Mouse (Mus musculus) v-Abl transformed pro-B cells (cell line): ENCODE results near the gene Psd4.

Source experiments
- in situ Hi-C, 2 experiments: fragments of 400-800 bp; cut with MboI; formaldehyde crosslinking; loops; one replicate each; pipeline ENCODE4 v1.15.1; 2025; ENCODE audit not compliant: unreplicated experiment in 2 of 2

The Psd4 gene

GRCm38 (mm10) chr2:24427866-24428675, 60.7 kb downstream of the Psd4 start:
- in situ Hi-C loops = no loop called here

- in situ Hi-C loops = loop anchor here in 1 of 2 experiments (10.0 kb wide), 1 partner anchor 125 kb away; no protein-coding TSS in a partner anchor
Measured at GRCm38 (mm10) chr2:24429806-24430205, 62.4 kb downstream of the Psd4 start.

GRCm38 (mm10) chr2:24434670-24435069, 67.3 kb downstream of the Psd4 start:
- in situ Hi-C loops = loop anchor here in 1 of 2 experiments (10.0 kb wide), 1 partner anchor 120 kb away; no protein-coding TSS in a partner anchor

GRCm38 (mm10) chr2:24435699-24436098, 68.3 kb downstream of the Psd4 start:
- in situ Hi-C loops = loop anchor here in 1 of 2 experiments (10.0 kb wide), 1 partner anchor 119 kb away; no protein-coding TSS in a partner anchor

- in situ Hi-C loops = no loop called here
Measured at GRCm38 (mm10) chr2:24440056-24440455, 72.7 kb downstream of the Psd4 start.

GRCm38 (mm10) chr2:24441899-24442298, 74.5 kb downstream of the Psd4 start:
- in situ Hi-C loops = no loop called here

- in situ Hi-C loops = no loop called here
Measured at GRCm38 (mm10) chr2:24442303-24442925, 75.0 kb downstream of the Psd4 start.

- in situ Hi-C loops = no loop called here
Measured at GRCm38 (mm10) chr2:24443256-24443790, 75.9 kb downstream of the Psd4 start.

GRCm38 (mm10) chr2:24449111-24449510, 81.7 kb downstream of the Psd4 start:
- in situ Hi-C loops = loop anchor here in 1 of 2 experiments (5.0 kb wide), 1 partner anchor 48 kb away; no protein-coding TSS in a partner anchor

GRCm38 (mm10) chr2:24453206-24453605, 85.8 kb downstream of the Psd4 start:
- in situ Hi-C loops = no loop called here

GRCm38 (mm10) chr2:24454429-24455011, 87.1 kb downstream of the Psd4 start:
- in situ Hi-C loops = no loop called here

GRCm38 (mm10) chr2:24455057-24455855, 87.9 kb downstream of the Psd4 start:
- in situ Hi-C loops = no loop called here

- in situ Hi-C loops = no loop called here
Measured at GRCm38 (mm10) chr2:24456841-24457240, 89.5 kb downstream of the Psd4 start.

GRCm38 (mm10) chr2:24460112-24460807, 92.9 kb downstream of the Psd4 start:
- in situ Hi-C loops = no loop called here

GRCm38 (mm10) chr2:24460808-24461127, 93.4 kb downstream of the Psd4 start:
- in situ Hi-C loops = no loop called here
